Mouse (Mus musculus): ENCODE data around the gene Dad1. TPM values are rescaled to one million over a fixed set of nuclear protein-coding genes. Genes with fewer than 3 reads are reported as not detected.
A peak's percentile ranks its signal among the peaks of the same experiment; 100 is the strongest.

Gene Dad1
- polyA plus RNA-seq, 1 experiment from 2014 or later, result 300 TPM

- H3K9me3 ChIP-seq (ENCODE audit: control insufficient read depth, low read length), result no peaks in the 10 kb centered on the region
- WGBS, result under 1% methylated on average over 35 of the region's 35 CpGs
- DNase-seq (ENCODE audit: low spot score) (peak; percentile 93), ATAC-seq (ENCODE audit: low FRiP score) (peak; percentile 92)
- no peaks in the 10 kb centered on the region for H3K4me1 ChIP-seq (replicated peaks; ENCODE audit: control insufficient read depth, insufficient read depth, low read length)
- no peaks in the 10 kb centered on the region for H3K27me3 ChIP-seq (ENCODE audit: control insufficient read depth, insufficient read depth, low read length)
- peak overlapping the region; percentile 63 for H3K4me2 ChIP-seq (replicated peaks; ENCODE audit: low read depth, low read length)
- H3K27ac ChIP-seq (ENCODE audit: low read depth, low read length), result no peak overlapping the region
- no peaks in the 10 kb centered on the region for H3K36me3 ChIP-seq (ENCODE audit: control insufficient read depth, insufficient read depth, low read length)
- peak overlapping the region; percentile 45 for H3K4me3 ChIP-seq (ENCODE audit: low read depth, low read length)
- peak overlapping the region; percentile 48 for H3K9ac ChIP-seq (ENCODE audit: low read depth, low read length)
These were observed 5.3 kb upstream of the Dad1 start for GRCm38 (mm10) chr14:54259003-54259721.

GRCm38 (mm10) chr14:54258131-54258670 is 4.3 kb upstream of the Dad1 start:
- 76% methylated on average over 7 of the region's 7 CpGs for WGBS
- H3K27me3 ChIP-seq (ENCODE audit: control insufficient read depth, insufficient read depth, low read length), result no peaks in the 10 kb centered on the region
- no peak for DNase-seq (ENCODE audit: low spot score)
- no peak for ATAC-seq (ENCODE audit: low FRiP score)
- no peak overlapping the region for H3K27ac ChIP-seq (ENCODE audit: low read depth, low read length)
- H3K36me3 ChIP-seq (ENCODE audit: control insufficient read depth, insufficient read depth, low read length), result no peaks in the 10 kb centered on the region
- H3K4me2 ChIP-seq (replicated peaks; ENCODE audit: low read depth, low read length), result no peak overlapping the region
- H3K9ac ChIP-seq (ENCODE audit: low read depth, low read length), result no peak overlapping the region
- H3K4me3 ChIP-seq (ENCODE audit: low read depth, low read length), result no peak overlapping the region
- H3K9me3 ChIP-seq (ENCODE audit: control insufficient read depth, low read length), result no peaks in the 10 kb centered on the region
- H3K4me1 ChIP-seq (replicated peaks; ENCODE audit: control insufficient read depth, insufficient read depth, low read length), result no peaks in the 10 kb centered on the region

GRCm38 (mm10) chr14:54254670-54255202 is 832 bp upstream of the Dad1 start:
- H3K36me3 ChIP-seq (ENCODE audit: control insufficient read depth, insufficient read depth, low read length), result no peaks in the 10 kb centered on the region
- no peaks in the 10 kb centered on the region for H3K27me3 ChIP-seq (ENCODE audit: control insufficient read depth, insufficient read depth, low read length)
- no peak overlapping the region for H3K27ac ChIP-seq (ENCODE audit: low read depth, low read length)
- no peaks in the 10 kb centered on the region for H3K9me3 ChIP-seq (ENCODE audit: control insufficient read depth, low read length)
- ATAC-seq (ENCODE audit: low FRiP score) (no peak), DNase-seq (ENCODE audit: low spot score) (no peak)
- peak overlapping the region; percentile 36; the same call in 1 of the 2 replicates for H3K4me2 ChIP-seq (replicated peaks; ENCODE audit: low read depth, low read length)
- H3K9ac ChIP-seq (ENCODE audit: low read depth, low read length), result no peak overlapping the region
- H3K4me3 ChIP-seq (ENCODE audit: low read depth, low read length), result peak overlapping the region; percentile 73
- no peaks in the 10 kb centered on the region for H3K4me1 ChIP-seq (replicated peaks; ENCODE audit: control insufficient read depth, insufficient read depth, low read length)
- 70% methylated on average over 12 of the region's 12 CpGs for WGBS

GRCm38 (mm10) chr14:54250122-54250521 is 3.8 kb downstream of the Dad1 start:
- no peaks in the 10 kb centered on the region for H3K9me3 ChIP-seq (ENCODE audit: control insufficient read depth, low read length)
- no peak overlapping the region for H3K27ac ChIP-seq (ENCODE audit: low read depth, low read length)
- H3K27me3 ChIP-seq (ENCODE audit: control insufficient read depth, insufficient read depth, low read length), result no peaks in the 10 kb centered on the region
- WGBS, result 87% methylated on average over 4 of the region's 4 CpGs
- DNase-seq (ENCODE audit: low spot score) (no peak), ATAC-seq (ENCODE audit: low FRiP score) (no peak)
- H3K36me3 ChIP-seq (ENCODE audit: control insufficient read depth, insufficient read depth, low read length), result no peaks in the 10 kb centered on the region; the same call in 1 of the 2 replicates
- no peak overlapping the region for H3K4me3 ChIP-seq (ENCODE audit: low read depth, low read length)
- H3K4me1 ChIP-seq (replicated peaks; ENCODE audit: control insufficient read depth, insufficient read depth, low read length), result no peaks in the 10 kb centered on the region
- H3K9ac ChIP-seq (ENCODE audit: low read depth, low read length), result no peak overlapping the region
- no peak overlapping the region for H3K4me2 ChIP-seq (replicated peaks; ENCODE audit: low read depth, low read length)

GRCm38 (mm10) chr14:54249326-54249725 is 4.6 kb downstream of the Dad1 start:
- Histone ChIP-seq H3K4me3 (ENCODE audit: low read depth, low read length) (no peak overlapping the region), H3K27ac (ENCODE audit: low read depth, low read length) (no peak overlapping the region), H3K4me1 (replicated peaks; ENCODE audit: control insufficient read depth, insufficient read depth, low read length) (no peaks in the 10 kb centered on the region), H3K9ac (ENCODE audit: low read depth, low read length) (no peak overlapping the region), H3K4me2 (replicated peaks; ENCODE audit: low read depth, low read length) (no peak overlapping the region), H3K36me3 (ENCODE audit: control insufficient read depth, insufficient read depth, low read length) (no peaks in the 10 kb centered on the region; the same call in 1 of the 2 replicates), H3K27me3 (ENCODE audit: control insufficient read depth, insufficient read depth, low read length) (no peaks in the 10 kb centered on the region), H3K9me3 (ENCODE audit: control insufficient read depth, low read length) (no peaks in the 10 kb centered on the region)
- ATAC-seq (ENCODE audit: low FRiP score), result no peak
- DNase-seq (ENCODE audit: low spot score), result no peak
- 67% methylated on average over 9 of the region's 9 CpGs for WGBS

GRCm38 (mm10) chr14:54246232-54246631 is 7.7 kb downstream of the Dad1 start:
- H3K36me3 ChIP-seq (ENCODE audit: control insufficient read depth, insufficient read depth, low read length), result peaks cover 14% of the 10 kb centered on the region
- H3K4me1 ChIP-seq (replicated peaks; ENCODE audit: control insufficient read depth, insufficient read depth, low read length), result no peaks in the 10 kb centered on the region
- no peak overlapping the region for H3K4me3 ChIP-seq (ENCODE audit: low read depth, low read length)
- H3K27ac ChIP-seq (ENCODE audit: low read depth, low read length), result no peak overlapping the region
- no peak overlapping the region for H3K4me2 ChIP-seq (replicated peaks; ENCODE audit: low read depth, low read length)
- H3K27me3 ChIP-seq (ENCODE audit: control insufficient read depth, insufficient read depth, low read length), result no peaks in the 10 kb centered on the region
- H3K9me3 ChIP-seq (ENCODE audit: control insufficient read depth, low read length), result no peaks in the 10 kb centered on the region
- ATAC-seq (ENCODE audit: low FRiP score), result no peak
- no peak for DNase-seq (ENCODE audit: low spot score)
- no peak overlapping the region for H3K9ac ChIP-seq (ENCODE audit: low read depth, low read length)
- WGBS, result 97% methylated on average over 3 of the region's 3 CpGs

- peak overlapping the region; percentile 31; the same call in 1 of the 2 replicates for H3K27ac ChIP-seq (ENCODE audit: low read depth, low read length)
- no peaks in the 10 kb centered on the region for H3K4me1 ChIP-seq (replicated peaks; ENCODE audit: control insufficient read depth, insufficient read depth, low read length)
These were observed 9.7 kb downstream of the Dad1 start for GRCm38 (mm10) chr14:54244183-54244582.

GRCm38 (mm10) chr14:54240542-54240941 is 13.4 kb downstream of the Dad1 start:
- ATAC-seq (ENCODE audit: low FRiP score), result no peak
- 89% methylated on average over 5 of the region's 5 CpGs for WGBS
- Histone ChIP-seq H3K4me3 (ENCODE audit: low read depth, low read length) (no peak overlapping the region), H3K9me3 (ENCODE audit: control insufficient read depth, low read length) (no peaks in the 10 kb centered on the region), H3K36me3 (ENCODE audit: control insufficient read depth, insufficient read depth, low read length) (peaks cover 14% of the 10 kb centered on the region), H3K27ac (ENCODE audit: low read depth, low read length) (no peak overlapping the region), H3K9ac (ENCODE audit: low read depth, low read length) (no peak overlapping the region), H3K4me1 (replicated peaks; ENCODE audit: control insufficient read depth, insufficient read depth, low read length) (no peaks in the 10 kb centered on the region), H3K27me3 (ENCODE audit: control insufficient read depth, insufficient read depth, low read length) (no peaks in the 10 kb centered on the region), H3K4me2 (replicated peaks; ENCODE audit: low read depth, low read length) (no peak overlapping the region)
- DNase-seq (ENCODE audit: low spot score), result no peak

More at GRCm38 (mm10) chr14:54244183-54244582, 9.7 kb downstream of the Dad1 start:
- ATAC-seq (ENCODE audit: low FRiP score) (no peak), DNase-seq (ENCODE audit: low spot score) (no peak)
- 66% methylated on average over 3 of the region's 3 CpGs for WGBS
- no peaks in the 10 kb centered on the region for H3K9me3 ChIP-seq (ENCODE audit: control insufficient read depth, low read length)
- H3K4me2 ChIP-seq (replicated peaks; ENCODE audit: low read depth, low read length), result no peak overlapping the region
- H3K27me3 ChIP-seq (ENCODE audit: control insufficient read depth, insufficient read depth, low read length), result no peaks in the 10 kb centered on the region
- no peak overlapping the region for H3K9ac ChIP-seq (ENCODE audit: low read depth, low read length)
- no peak overlapping the region for H3K4me3 ChIP-seq (ENCODE audit: low read depth, low read length)
- peaks cover 14% of the 10 kb centered on the region for H3K36me3 ChIP-seq (ENCODE audit: control insufficient read depth, insufficient read depth, low read length)

Data from hindbrain, embryonic 11.5 days (tissue).